Mouse (Mus musculus) kidney, embryonic 16.5 days (tissue): ENCODE data around the gene Slc25a4. TPM values are rescaled to one million over a fixed set of nuclear protein-coding genes. Genes with fewer than 3 reads are reported as not detected.

Experiments used
- ATAC-seq: fragments of 200-750 bp; cut with Nextera tagmentation; 2 replicates; pipeline ENCODE4 v1.8.0; 2017; ENCODE audit warnings: moderate TSS enrichment; ENCODE audit not compliant: low FRiP score, low TSS enrichment
- H3K27ac ChIP-seq: fragments of 300-500 bp; sonication (generic); 2 replicates; pipeline ENCODE4 v1.5.1; 2014; ENCODE audit warnings: low read length
- H3K27me3 ChIP-seq: fragments of 300-500 bp; sonication (generic); 2 replicates; pipeline ENCODE4 v1.6.1; 2014; ENCODE audit warnings: low read length, control low read depth, mixed read lengths; ENCODE audit not compliant: insufficient read depth
- H3K36me3 ChIP-seq: fragments of 300-500 bp; sonication (generic); 2 replicates; pipeline ENCODE4 v1.6.1; 2014; ENCODE audit warnings: low read length, control low read depth, mixed read lengths; ENCODE audit not compliant: insufficient read depth
- H3K4me1 ChIP-seq: fragments of 300-500 bp; sonication (generic); 2 replicates; pipeline ENCODE4 v1.6.1; 2014; ENCODE audit warnings: low read length, control low read depth, mixed read lengths; ENCODE audit not compliant: insufficient read depth
- H3K4me2 ChIP-seq: fragments of 300-500 bp; sonication (generic); replicated peaks from 2 replicates; pipeline ENCODE4 v1.6.1; 2014; ENCODE audit warnings: low read depth, low read length
- H3K4me3 ChIP-seq: fragments of 300-500 bp; sonication (generic); 2 replicates; pipeline ENCODE4 v1.5.1; 2014; ENCODE audit warnings: mild to moderate bottlenecking, low read length
- H3K9ac ChIP-seq: fragments of 300-500 bp; sonication (generic); replicated peaks from 2 replicates; pipeline ENCODE4 v1.6.1; 2014; ENCODE audit warnings: low read length
- H3K9me3 ChIP-seq: fragments of 300-500 bp; sonication (generic); 2 replicates; pipeline ENCODE4 v1.6.1; 2016; ENCODE audit warnings: low read length, control low read depth
- WGBS: fragments of 180-500 bp; shearing (Covaris S2); extraction: QIAGEN DNeasy Blood & Tissue Kit; methylation state at CpG from one replicate; pipeline ENCODE4 v1.1.7; 2014; 5-methylcytosine and 5-hydroxymethylcytosine counted together
- polyA plus RNA-seq: library from polyadenylated mRNA; unstranded; fragments of >200 nt; fragmentation: Nextera tagmentation; extraction: Ambion mirVana; gene quantifications from 2 replicates; pipeline ENCODE4 v1.2.1, GENCODE M21; 2015

The Slc25a4 gene
- 616 and 637 TPM in 2 replicates for polyA plus RNA-seq

DNA sequence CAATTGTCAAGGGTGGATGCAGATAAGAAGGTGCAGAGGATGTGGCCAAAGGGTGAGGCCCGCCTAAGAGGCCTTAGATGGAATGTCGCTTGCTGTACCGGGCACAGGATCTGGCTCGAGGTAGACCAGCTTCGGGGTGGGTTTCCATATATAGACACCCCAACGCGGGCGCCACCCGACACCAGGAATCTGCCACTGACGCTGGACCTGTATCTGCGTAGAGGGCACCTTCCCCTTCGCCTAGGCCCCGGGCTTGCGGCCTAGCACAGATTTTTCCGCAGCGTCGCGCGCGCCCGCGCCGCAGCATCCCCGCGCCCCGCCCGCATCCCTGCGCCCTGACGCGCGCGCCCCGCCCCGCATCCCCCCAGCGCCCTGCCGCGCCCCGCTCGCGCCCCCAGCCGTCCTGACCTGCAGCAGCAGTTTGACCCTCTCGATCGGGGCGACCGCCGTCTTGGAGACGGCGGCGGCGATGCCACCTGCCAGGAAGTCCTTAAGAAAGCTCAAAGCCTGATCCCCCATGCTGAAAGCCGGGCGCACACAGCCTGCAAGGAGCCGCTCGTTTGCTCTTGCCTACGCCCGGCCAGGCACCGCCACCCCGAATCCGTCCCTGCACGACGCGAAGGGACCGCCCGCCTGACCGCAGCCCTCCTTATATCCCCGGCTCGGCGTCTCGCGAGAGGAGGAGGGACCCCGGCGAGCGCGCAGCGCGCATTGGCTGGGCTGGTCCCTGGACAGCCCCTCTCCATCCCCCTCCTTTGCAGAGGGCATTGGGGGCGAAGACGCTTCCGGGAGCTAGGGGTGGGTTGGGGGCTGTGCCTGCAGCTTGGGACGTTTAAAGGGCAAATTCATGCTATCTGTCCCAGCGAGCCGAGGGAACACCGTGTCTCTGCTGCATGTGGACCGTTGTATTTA lies at the start of gene Slc25a4:
Slc25a4 (minus strand) TSS at position 881 of the 912 bp plus-strand sequence.
- peak; percentile 99 for ATAC-seq
- Histone ChIP-seq H3K36me3 (peaks cover 24% of the 10 kb centered on the region), H3K27ac (peak within 1 kb of the TSS; percentile 95), H3K27me3 (no peaks in the 10 kb centered on the region), H3K9me3 (no peaks in the 10 kb centered on the region), H3K9ac (peak within 1 kb of the TSS; percentile 95), H3K4me1 (peaks cover 33% of the 10 kb centered on the region), H3K4me3 (peak within 1 kb of the TSS; percentile 84), H3K4me2 (peak within 1 kb of the TSS; percentile 70)
- WGBS = under 1% methylated on average over 79 of the region's 84 CpGs

DNA sequence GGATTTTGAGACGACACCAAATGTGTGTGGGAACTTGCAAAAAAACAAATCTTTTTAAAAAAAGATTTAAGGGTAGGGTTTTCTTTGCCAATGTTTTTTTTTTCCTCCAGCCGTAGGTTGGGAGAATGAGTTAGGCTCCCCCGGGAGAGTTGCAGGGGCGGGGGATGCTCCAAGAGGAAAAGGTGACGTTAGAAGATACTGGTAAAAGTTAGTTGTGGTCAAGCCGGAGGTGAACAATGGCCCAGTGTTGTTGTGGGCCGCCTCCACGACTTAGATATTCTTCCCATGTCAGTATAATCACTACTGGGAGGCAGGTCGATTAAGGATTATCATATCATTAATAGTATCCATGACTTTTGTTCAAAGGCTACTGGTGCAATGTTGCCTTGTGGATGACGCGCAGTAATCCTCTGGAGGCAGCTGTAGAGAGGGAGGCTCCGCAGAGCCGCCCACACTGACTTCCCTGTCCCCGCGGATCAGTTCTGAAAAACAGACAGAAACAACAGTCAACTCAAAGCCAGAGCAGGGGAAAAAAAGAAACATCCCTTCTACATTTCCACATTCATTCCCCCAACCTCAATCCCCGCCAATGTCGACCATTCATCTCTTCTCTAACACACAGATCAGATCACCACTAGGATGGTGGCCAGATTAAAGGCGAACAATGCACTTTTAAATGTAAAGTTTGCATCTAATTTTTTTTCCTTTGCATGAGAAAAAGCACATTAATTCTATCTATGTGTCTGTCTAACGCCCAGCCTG lies 47.0 kb upstream of the Slc25a4 start:
- 44% methylated on average over 19 of the region's 19 CpGs for WGBS

DNA sequence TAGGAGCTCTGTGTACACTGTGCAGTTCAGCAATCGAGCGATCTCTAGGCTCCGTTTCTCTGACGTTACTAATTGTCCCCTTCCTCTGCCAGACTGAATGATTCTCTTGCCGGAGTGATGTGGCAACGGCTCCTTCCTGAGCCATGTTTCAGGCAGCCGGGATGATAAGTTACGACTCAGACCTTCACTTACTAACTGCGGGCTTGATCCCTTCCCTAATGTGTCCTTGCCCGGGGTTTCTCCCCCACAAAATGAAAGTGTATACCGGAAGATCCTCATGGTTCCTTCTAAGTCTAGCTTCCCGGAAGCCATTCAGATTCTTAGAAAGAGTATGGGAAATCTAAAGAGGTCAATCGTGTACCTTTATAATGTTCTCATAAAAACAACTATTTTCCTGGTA lies 41.4 kb upstream of the Slc25a4 start:
- 51% methylated on average over 13 of the region's 13 CpGs for WGBS
- Histone ChIP-seq H3K9me3 (no peaks in the 10 kb centered on the region), H3K9ac (no peak overlapping the region), H3K27ac (no peak overlapping the region), H3K4me2 (no peak overlapping the region), H3K4me1 (no peaks in the 10 kb centered on the region), H3K4me3 (no peak overlapping the region; the same call in 1 of the 2 replicates), H3K36me3 (no peaks in the 10 kb centered on the region), H3K27me3 (no peaks in the 10 kb centered on the region)
- no peak for ATAC-seq

More for the DNA sequence above, 47.0 kb upstream of the Slc25a4 start:
- Histone ChIP-seq H3K36me3 (no peaks in the 10 kb centered on the region), H3K9me3 (peaks cover 3% of the 10 kb centered on the region; the same call in 1 of the 2 replicates), H3K4me3 (no peak overlapping the region), H3K27me3 (no peaks in the 10 kb centered on the region), H3K4me2 (no peak overlapping the region), H3K27ac (no peak overlapping the region), H3K9ac (no peak overlapping the region), H3K4me1 (no peaks in the 10 kb centered on the region)
- no peak for ATAC-seq

DNA sequence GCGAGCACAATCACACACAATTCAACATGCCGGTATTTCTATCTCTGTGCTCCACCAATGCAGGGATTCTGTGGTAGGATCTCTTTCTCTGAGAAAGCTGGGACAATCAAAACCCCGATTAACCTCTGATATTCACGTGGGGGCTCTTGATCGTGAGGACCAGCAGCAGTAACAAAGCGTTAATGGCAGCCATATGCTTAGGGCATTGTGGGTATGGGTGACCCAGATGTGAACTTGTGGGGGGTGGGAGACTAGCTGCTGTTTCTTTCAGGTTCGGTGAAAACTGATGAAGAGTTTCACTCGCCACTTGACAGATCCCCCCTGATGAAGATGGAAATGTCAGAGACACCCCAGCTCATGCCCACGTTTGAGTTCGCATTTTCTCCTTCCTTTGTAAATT lies 40.5 kb upstream of the Slc25a4 start:
- Histone ChIP-seq H3K4me1 (no peaks in the 10 kb centered on the region), H3K9ac (no peak overlapping the region), H3K4me3 (no peak overlapping the region), H3K4me2 (no peak overlapping the region), H3K9me3 (no peaks in the 10 kb centered on the region), H3K36me3 (no peaks in the 10 kb centered on the region), H3K27me3 (no peaks in the 10 kb centered on the region), H3K27ac (no peak overlapping the region)
- WGBS = 59% methylated on average over 10 of the region's 10 CpGs
- no peak for ATAC-seq

DNA sequence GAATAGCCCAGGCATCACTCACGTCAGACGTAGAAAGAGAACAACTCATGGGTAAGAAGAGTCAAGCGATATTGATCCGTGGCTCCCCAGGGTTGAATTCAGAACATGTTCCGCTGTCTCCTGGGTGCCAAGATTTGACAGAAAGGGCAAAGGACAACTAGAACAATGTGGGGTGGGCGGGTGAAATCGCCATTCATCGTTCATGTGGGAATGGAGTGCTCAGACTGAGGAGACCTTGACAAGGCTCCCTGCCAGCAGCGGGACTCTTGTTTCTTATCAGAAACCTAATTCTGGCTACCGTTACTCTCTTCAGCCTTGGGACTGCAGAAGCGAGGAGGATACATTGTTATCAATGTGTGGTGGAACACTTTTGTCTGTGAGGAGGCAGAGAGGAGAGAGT lies 35.3 kb upstream of the Slc25a4 start:
- ATAC-seq = no peak
- no peak overlapping the region for H3K4me2 ChIP-seq
- H3K4me1 ChIP-seq = no peaks in the 10 kb centered on the region
- H3K4me3 ChIP-seq = no peak overlapping the region
- H3K36me3 ChIP-seq = no peaks in the 10 kb centered on the region
- H3K27ac ChIP-seq = no peak overlapping the region
- 75% methylated on average over 11 of the region's 11 CpGs for WGBS
- H3K9ac ChIP-seq = no peak overlapping the region
- H3K27me3 ChIP-seq = no peaks in the 10 kb centered on the region
- no peaks in the 10 kb centered on the region for H3K9me3 ChIP-seq

DNA sequence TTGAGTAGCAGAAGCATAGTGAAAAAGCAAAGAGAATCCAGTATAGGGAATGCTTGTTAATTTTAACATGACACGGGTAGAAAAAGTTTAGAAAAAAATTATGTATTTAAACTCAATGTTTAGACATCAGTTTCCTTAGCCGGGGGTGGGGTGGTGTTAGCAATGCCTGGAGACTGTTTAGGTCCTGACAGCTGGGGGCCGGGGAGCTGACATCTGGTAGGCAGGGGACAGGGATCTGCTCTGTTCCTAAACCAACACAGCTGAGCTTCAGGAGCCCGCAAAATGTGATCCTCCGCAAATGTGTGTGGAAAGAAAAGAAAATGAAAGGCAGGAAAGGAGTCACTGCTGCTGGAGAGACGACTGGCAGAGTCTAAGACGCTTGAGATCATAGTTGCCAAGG lies 31.9 kb upstream of the Slc25a4 start:
- H3K27me3 ChIP-seq = no peaks in the 10 kb centered on the region; the same call in 1 of the 2 replicates
- H3K4me2 ChIP-seq = no peak overlapping the region
- ATAC-seq = no peak
- no peak overlapping the region for H3K4me3 ChIP-seq
- 45% methylated on average over 7 of the region's 7 CpGs for WGBS
- H3K9ac ChIP-seq = no peak overlapping the region
- no peaks in the 10 kb centered on the region for H3K36me3 ChIP-seq
- H3K4me1 ChIP-seq = no peaks in the 10 kb centered on the region
- H3K9me3 ChIP-seq = no peaks in the 10 kb centered on the region
- no peak overlapping the region for H3K27ac ChIP-seq

DNA sequence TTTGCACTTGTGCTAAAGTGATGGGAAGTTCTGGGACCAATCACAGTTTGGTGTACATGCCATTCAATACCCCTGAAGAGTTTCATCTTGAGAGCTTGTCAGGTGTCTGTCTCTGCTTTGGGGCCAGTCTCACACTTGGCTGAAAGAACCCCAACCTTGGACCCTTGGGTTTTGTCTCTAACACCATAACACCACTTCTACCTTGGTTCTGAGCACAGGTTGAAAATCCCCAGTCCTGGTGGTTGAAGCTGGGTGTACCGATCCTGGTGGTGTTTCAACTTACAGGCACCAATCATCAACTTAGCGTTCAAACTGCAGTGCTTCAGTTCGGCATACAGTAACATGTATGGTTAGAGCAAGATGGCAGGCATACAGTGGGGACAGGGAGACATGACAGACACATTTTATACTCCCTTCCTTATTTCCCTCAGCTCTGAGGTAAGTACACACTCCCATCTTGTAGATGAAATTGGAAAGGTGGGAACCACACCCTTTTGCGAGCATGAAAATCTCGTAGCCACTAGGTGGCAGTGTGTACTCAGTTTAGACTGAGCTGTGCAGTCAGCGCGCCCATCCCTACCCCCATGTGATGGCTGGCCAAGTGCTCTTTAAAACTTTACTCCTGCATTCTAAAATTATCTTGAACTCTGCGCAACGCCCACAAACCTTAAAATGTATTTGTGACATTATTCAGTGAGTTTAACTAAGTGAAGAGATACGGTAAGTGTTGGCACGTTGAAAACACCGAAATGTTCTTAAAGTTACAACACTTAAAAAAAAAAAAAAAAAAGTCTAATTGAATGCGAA lies 30.7 kb upstream of the Slc25a4 start:
- no peak overlapping the region for H3K4me3 ChIP-seq
- H3K9ac ChIP-seq = no peak overlapping the region
- H3K27me3 ChIP-seq = no peaks in the 10 kb centered on the region; the same call in 1 of the 2 replicates
- peak; percentile 59; the same call in 1 of the 2 replicates for ATAC-seq
- no peaks in the 10 kb centered on the region for H3K36me3 ChIP-seq
- 27% methylated on average over 13 of the region's 13 CpGs for WGBS
- no peak overlapping the region for H3K27ac ChIP-seq
- H3K4me2 ChIP-seq = no peak overlapping the region
- no peaks in the 10 kb centered on the region for H3K9me3 ChIP-seq
- H3K4me1 ChIP-seq = no peaks in the 10 kb centered on the region

DNA sequence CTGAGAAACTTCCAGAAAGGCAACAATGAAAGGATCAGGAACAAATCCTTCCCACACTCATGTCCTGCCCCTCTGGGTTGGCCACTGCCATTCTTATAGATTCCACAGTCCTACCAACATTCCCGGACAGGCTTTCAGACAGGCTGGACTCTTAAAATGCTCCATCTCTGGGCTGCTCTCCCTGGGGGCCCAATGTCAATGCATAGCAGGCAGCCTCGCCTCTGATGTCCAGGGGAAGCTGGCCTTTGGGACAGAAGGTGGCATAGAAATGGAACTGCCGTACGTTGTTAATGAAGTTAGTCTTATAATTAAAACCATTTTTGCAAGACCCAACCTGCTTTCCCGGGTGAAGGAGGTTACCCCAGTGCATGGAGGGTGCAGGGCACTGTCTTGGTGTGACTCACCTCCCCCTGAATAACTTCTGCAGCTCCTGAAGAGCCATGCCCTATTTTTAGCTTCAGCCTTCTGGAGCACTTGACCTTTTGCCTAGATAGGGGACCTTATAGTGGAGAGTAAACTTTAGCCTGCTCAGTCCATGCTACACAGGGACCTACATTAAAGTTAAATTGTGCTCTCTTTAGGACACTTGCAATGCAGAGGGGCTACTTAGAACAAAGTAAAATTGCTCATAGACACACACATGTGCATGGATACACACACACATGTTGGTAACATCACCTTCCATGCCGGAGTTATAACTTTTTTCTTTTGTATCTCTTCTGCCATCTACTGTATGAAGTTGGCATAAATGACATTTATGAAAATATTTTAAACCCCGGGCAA lies 25.5 kb upstream of the Slc25a4 start:
- no peak overlapping the region for H3K9ac ChIP-seq
- H3K9me3 ChIP-seq = no peaks in the 10 kb centered on the region
- no peaks in the 10 kb centered on the region for H3K36me3 ChIP-seq
- ATAC-seq = no peak
- H3K4me2 ChIP-seq = no peak overlapping the region
- no peaks in the 10 kb centered on the region for H3K4me1 ChIP-seq
- WGBS = 62% methylated on average over 7 of the region's 7 CpGs
- no peak overlapping the region for H3K27ac ChIP-seq
- H3K4me3 ChIP-seq = no peak overlapping the region
- H3K27me3 ChIP-seq = no peaks in the 10 kb centered on the region; the same call in 1 of the 2 replicates

DNA sequence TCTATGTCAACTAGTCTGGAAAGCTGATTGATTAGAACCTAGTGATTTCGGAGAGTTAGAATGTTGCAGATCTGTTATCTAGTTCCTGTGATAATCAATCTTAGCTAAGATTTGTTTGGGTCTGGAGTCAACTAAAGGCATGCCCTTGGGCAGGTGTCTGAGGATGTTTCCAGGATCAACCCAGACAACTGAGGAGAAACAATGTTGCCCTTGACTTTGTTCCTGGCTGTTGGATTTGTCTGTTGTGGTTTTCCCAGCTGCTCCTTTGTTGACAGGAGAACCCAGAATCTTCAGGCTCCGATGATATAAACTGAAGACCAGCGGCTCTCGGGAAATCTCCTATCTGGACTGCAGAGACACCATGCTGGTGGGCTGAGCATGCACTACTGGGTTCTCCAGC lies 23.7 kb upstream of the Slc25a4 start:
- no peaks in the 10 kb centered on the region for H3K4me1 ChIP-seq
- no peaks in the 10 kb centered on the region for H3K36me3 ChIP-seq
- no peak overlapping the region for H3K27ac ChIP-seq
- no peak overlapping the region for H3K4me3 ChIP-seq
- no peak overlapping the region for H3K9ac ChIP-seq
- no peaks in the 10 kb centered on the region for H3K27me3 ChIP-seq
- H3K4me2 ChIP-seq = no peak overlapping the region
- 89% methylated on average over 4 of the region's 4 CpGs for WGBS
- no peak for ATAC-seq
- no peaks in the 10 kb centered on the region for H3K9me3 ChIP-seq
